Mouse (Mus musculus): ENCODE measurements around the gene Hist1h4d.
"Not testable (repeated sequence)": the region's sequence is repeated elsewhere in the genome, so short reads cannot be mapped to it uniquely, and the experiment has no call there.

The Hist1h4d gene

DNA sequence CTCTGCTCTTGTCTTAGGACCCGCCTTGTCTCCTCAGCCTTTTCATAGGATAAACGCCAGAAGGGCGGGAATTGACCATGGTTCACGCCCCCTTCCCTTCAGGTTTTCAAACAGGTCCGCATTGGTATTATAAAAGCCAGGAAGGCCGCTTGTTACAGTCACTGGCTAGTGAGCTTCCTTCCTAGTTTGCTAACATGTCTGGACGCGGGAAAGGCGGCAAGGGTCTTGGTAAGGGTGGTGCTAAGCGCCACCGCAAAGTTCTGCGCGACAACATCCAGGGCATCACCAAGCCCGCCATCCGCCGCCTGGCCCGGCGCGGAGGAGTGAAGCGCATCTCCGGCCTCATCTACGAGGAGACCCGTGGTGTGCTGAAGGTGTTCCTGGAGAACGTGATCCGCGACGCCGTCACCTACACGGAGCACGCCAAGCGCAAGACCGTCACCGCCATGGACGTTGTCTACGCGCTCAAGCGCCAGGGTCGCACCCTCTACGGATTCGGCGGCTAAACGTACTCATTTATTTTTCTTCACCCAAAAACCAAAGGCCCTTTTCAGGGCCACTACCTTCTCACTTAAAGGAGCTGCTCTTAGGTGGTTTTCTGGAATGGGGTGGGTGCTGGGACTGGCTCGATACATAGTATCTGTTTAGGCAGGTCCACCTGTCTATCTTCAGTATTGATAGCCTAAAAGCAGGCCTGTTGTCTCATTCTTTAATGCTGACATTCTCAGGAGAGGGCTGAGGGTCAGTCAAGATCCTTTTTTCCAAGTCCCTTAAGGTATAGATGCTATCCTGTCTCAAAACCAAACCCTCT, at the start of gene Hist1h4d:
Gene Hist1h4d (plus strand): TSS at position 191 of the 811 bp plus-strand sequence.
- DNase-seq (ENCODE audit: low spot score), result peak; percentile 99

DNA sequence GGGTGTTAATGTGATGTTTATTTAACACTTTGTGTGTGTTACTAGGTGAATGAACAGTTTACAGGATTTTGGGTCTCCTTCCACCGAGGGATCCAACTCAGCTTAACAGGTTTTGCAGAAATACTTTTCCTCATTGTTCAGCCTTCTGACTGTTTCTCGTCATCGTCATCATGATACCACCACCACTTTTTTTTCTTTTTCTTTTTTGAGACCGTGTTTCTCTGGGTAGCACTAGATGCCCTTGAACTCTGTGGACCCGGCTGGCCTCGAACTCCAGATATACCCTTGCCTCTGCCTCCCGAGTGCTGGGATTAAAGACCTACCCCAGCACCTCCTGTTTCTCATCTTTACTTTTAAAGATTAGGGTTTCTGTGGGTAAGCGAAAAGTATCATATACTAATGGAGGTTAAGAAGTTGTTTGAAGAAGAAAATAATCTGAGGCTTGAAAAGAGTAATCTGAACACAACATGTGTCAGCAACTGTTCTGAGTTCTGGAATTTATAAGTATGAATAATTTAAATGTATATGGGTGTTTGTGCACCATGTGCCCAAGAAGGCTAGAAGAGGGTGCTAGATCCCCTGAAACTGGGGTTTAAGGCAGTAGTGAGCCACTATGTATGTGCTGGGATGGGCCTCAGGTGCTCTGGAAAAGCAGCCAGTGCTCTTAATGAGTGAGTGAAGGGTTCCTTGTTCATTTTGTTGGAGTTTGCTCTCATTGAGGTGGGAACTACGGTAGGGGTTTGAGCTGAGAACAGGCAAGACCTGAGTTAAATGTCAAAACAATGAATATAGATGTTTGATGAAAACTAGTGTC, 48.9 kb upstream of the Hist1h4d start:
- no peak for DNase-seq (ENCODE audit: low spot score)

DNA sequence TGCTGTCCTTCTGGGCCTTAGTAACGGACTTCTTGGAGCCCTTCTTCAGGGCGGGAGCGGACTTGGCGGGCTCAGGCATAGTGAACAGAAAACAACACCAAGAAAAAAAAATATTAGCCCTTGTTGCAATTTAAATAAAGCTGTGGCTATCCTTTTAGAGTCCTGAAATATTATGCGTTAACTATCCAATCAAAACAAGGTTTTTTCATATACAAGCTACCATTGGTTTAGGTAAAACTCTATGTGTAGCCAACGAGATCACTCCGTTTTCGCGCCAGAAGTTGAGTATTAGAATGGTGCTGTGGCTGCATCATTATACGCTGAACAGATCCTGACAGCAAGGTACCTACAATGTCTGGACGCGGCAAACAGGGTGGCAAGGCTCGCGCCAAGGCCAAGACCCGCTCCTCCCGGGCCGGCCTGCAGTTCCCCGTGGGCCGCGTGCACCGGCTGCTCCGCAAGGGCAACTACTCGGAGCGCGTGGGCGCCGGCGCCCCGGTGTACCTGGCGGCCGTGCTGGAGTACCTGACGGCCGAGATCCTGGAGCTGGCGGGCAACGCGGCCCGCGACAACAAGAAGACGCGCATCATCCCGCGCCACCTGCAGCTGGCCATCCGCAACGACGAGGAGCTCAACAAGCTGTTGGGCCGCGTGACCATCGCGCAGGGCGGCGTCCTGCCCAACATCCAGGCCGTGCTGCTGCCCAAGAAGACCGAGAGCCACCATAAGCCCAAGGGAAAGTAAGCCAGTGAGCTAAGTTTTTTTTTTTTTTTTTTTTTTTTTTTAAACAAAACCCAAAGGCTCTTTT, 47.6 kb upstream of the Hist1h4d start, which contains the start of gene Hist1h2af:
Gene Hist1h2af (plus strand): TSS at position 347 of the 808 bp plus-strand sequence.
- peak; percentile 75 for DNase-seq (ENCODE audit: low spot score)

DNA sequence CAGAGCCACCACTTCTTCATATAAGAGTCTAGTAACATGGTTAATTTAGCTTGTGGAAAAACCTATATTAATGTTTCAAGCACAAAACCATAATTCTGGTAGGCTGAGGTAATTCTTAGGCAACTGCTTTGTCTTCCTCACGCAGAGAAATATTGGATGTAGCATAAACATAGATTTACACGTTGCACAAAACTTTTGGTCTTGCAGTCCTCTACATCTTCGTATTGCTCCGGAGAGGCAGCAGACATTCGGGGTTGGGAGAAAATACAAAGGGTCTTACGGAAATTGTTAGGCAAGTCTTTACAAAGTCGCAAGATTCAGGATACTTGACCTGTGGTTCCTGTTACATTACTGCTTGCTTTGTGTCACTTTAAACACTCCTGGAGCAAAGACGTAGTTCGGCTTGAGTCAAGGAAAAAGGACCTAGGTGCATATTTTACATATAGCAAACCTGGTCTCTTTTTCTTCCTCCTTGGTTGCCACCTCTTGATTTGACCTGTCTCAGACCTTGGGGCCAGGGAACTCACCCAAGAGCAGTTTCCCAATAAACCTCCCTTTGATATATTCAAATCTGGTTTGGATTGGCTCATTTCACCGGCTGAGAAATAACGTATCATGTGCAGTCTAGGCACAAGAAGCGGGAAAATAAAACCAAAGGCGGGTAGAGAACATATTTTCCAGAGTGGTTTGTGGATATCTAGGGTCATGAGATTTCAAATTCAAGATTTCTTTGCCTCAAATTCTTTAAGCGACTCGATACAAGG, 46.8 kb upstream of the Hist1h4d start:
- no peak for DNase-seq (ENCODE audit: low spot score)

DNA sequence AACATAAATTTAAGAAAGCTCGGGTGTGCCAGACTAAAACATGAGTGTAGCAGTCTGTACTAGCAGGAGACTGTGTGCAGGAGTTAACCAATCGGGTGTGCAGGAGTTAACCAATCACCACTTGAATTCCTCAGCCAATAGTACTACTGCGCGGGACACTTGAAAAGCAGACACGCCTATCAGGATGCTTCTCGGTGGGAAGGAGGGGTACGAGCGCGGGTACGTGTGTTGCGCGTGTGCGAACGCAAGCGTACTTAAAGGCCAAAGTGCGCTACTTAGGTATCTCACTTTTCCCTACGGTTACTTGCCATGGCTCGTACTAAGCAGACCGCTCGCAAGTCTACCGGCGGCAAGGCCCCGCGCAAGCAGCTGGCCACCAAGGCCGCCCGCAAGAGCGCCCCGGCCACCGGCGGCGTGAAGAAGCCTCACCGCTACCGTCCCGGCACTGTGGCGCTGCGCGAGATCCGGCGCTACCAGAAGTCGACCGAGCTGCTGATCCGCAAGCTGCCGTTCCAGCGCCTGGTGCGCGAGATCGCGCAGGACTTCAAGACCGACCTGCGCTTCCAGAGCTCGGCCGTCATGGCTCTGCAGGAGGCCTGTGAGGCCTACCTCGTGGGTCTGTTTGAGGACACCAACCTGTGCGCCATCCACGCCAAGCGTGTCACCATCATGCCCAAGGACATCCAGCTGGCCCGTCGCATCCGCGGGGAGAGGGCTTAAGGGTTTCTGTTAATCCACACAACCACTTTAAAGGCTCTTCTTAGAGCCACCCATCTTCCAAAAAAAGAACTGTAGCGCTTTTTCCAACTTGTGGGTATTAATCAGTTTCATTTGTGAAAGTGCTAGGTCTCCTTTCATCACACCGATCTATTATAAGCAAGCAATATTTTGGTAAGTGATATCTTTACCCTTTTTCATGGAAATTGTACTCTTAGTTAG, 46.0 kb upstream of the Hist1h4d start, which contains the start of gene Hist1h3g:
Gene Hist1h3g (plus strand): TSS at position 286 of the 939 bp plus-strand sequence.
- DNase-seq (ENCODE audit: low spot score), result peak; percentile 85

DNA sequence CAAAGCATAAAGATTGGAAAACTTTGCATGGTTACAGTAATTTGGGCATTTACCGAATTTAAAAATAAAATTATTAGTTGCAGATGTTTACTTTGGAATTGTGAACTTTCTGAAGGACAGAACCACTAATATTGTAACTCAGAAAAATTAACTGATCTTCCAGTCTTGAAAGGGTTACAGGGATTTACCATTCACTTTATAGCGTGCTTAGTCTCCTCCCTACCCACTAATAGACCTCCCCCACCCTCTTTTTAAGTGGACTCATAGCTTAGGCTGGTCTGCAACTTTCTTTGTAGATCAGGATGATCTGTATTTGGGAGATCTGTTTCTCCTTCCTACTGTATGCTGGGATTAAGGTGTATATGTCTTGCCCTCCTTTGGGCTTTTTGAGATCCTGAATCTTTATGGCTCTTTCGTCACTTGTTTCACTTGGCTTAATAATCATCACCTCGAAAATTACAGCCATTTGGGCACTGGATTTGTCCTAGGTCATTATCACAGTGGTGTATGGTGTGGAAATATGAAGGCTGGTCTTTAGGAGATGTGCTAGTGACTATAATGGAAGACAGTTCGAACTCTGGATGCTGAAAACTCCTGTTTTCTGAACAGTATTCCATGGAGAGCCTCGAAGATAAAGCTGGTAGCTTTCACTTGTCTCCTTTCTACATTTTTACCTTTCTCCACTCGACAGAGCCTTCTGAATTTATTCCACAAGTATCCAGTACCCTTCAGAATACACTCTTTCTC, 45.1 kb upstream of the Hist1h4d start:
- DNase-seq (ENCODE audit: low spot score), result no peak

DNA sequence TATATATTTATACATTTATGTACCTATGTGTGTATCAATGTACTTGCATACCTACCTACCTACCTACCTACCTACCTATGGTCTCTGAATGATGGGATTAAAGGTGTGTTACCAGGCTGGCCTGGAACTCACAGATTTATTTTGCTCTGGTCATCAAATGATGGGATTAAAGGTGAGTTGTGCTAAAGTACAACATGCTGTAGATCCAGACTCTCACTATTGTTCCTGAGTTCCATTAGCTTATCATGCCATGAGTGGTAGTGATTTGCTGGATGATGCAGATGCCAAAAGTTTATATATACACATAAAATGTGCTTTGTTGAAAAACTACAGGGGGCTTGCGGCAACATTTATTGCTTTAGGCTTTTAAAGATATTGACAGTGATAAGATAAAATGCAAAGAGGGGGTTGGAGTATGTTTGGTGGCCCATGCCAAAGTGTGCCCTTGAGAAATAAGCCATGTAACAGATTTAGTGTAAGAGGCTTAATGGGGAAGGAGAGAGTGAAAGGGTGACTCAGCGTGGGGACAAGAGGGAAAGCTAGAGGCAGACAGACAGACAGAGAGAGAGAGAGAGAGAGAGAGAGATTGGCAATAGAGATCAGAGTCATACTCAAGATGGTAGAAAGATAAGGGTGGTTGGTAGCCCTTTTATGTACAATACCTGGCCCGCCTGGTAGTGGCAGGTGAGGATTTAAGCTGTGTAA, 44.2 kb upstream of the Hist1h4d start:
- no peak for DNase-seq (ENCODE audit: low spot score)

DNA sequence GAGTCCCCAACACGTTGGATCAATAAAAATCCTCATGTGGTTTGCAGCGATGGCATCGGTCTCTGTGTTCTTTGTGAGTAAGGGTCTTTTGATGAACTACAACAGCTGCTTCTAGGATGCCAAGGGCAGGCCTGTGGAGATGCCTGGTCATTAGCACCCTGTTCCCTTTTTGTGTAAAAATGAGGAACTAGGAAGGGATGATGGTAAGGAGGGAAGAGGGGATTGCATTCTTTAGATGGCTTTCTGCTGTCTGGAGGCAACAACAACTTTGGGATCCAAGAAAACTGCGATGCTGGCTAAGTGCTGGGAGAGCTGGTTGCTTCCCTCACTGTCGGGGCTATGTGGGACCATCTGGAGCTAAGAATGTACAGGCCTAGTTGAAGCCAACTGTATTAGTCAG, 43.1 kb upstream of the Hist1h4d start:
- no peak for DNase-seq (ENCODE audit: low spot score)

DNA sequence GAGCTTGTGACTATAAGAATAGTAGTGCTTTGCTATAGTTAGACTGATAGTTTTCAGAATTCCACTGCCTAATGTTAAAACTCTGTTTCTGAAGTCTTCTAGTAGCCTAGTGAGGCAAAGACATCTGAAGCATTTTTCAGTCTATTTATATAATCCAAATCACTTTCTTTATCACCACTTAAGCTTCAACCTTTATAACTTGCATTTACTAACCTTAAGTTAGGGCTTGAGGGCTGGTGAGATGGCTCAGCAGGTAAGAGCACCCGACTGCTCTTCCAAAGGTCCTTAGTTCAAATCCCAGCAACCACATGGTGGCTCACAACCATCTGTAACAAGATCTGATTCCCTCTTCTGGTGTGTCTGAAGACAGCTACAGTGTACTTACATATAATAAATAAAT, 41.6 kb upstream of the Hist1h4d start:
- not testable (repeated sequence) for DNase-seq (ENCODE audit: low spot score)

DNA sequence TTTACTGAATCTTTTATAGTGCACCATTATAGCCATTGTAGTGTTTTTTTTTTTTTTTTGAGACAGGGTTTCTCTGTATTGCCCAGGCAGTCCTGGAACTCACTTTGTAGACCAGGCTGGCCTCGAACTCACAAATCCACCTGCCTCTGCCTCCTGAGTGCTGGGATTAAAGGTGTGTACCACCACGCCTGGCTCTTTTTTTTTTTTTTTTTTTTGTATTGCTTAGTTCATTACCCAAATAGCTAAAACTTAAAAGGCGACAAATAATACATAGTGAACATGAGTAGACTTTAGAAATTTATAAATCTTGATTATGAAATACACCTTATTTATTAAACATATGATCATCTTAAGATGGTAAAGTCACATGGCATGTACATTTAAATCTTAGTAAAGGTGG, 39.9 kb upstream of the Hist1h4d start:
- no peak for DNase-seq (ENCODE audit: low spot score)

DNA sequence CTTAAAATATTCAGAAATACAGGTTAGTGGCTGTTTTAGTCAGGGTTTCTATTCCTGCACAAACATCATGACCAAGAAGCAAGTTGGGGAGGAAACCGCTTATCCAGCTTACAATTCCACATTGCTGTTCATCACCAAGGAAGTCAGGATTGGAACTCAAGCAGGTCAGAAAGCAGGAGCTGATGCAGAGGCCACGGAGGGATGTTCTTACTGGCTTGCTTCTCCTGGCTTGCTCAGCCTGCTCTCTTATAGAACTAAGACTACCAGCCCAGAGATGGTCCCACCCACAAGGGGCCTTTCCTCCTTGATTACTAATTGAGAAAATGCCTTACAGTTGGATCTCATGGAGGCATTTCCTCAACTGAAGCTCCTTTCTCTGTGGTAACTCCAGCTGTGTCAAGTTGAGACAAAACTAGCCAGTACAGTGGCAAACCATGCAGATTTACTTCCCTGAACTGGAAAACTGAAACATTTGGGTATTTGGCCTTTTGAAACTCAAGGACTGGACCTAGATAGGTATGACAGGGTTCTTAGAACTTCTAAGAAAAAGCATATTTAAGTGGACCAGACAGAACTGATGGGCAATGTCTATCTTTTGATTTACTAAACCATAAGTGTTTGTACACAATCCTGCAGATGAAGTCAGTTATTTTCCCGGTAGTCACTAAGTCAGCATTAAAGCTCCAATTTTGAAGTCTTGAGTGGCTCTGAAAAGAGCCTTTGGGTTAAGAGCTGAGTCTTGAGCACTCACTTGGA, 39.0 kb upstream of the Hist1h4d start:
- DNase-seq (ENCODE audit: low spot score), result not testable (repeated sequence)

DNA sequence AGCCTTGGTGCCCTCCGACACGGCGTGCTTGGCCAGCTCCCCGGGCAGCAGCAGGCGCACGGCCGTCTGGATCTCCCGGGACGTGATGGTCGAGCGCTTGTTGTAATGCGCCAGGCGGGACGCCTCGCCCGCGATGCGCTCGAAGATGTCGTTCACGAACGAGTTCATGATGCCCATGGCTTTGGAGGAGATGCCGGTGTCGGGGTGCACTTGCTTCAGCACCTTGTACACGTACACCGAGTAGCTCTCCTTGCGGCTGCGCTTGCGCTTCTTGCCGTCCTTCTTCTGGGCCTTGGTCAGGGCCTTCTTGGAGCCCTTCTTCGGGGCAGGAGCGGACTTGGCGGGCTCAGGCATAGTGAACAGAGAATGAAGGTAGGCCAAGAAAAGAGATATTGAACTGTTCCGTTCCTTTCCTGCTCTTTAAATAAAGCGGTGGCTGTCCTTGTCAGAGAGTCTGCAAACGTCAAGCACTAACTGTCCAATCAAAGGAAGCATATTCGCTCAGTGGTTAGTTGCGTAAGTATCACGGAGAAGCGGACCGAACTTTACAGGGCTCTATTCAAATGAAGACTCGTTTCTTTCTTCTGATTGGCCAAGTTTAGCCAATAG, 38.3 kb upstream of the Hist1h4d start, which contains the start of gene Hist1h2bh:
Gene Hist1h2bh (minus strand): TSS at position 394 of the 609 bp plus-strand sequence.
- peak; percentile 81 for DNase-seq (ENCODE audit: low spot score)

DNA sequence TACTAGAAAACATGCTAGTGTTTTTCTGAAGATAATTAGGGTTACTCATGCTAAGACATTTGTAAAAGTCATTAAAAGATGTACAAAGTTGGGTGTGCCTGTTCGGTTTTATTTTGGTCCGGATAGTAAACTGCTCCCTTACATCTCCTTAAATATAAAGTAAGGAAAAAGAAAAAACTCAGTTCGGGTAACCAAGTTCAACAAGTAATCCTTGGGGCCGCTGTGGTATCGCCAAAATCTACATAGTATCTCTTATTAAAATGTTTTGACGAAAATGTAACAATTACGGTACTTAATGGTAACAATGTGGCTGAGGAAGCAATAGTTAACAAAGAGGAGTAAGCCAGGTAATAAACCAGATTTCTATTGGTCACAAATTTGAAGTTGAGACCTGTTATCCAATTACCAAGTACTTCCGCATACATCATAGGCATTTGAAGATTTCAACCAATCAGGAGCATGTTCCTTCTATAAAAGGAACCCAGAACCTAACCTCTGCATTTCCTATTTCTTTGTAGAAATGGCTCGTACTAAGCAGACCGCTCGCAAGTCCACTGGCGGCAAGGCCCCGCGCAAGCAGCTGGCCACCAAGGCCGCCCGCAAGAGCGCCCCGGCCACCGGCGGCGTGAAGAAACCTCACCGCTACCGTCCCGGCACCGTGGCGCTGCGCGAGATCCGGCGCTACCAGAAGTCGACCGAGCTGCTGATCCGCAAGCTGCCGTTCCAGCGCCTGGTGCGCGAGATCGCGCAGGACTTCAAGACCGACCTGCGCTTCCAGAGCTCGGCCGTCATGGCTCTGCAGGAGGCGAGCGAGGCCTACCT, 37.2 kb upstream of the Hist1h4d start, which contains the start of gene Hist1h3f:
Gene Hist1h3f (plus strand): TSS at position 88 of the 822 bp plus-strand sequence.
- peak; percentile 94 for DNase-seq (ENCODE audit: low spot score)

DNA sequence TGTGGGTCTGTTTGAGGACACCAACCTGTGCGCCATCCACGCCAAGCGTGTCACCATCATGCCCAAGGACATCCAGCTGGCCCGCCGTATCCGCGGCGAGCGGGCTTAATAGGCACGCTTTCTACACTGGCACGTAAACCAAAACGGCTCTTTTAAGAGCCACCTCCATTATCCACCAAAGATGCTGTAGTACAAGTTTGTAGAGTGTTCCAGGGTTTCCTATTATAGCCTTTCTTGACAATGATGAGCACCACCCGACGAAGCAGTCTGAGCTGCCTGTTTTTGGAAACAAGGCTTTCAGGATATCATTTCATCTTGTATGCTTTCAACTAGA, 36.6 kb upstream of the Hist1h4d start:
- DNase-seq (ENCODE audit: low spot score), result not testable (repeated sequence)

DNA sequence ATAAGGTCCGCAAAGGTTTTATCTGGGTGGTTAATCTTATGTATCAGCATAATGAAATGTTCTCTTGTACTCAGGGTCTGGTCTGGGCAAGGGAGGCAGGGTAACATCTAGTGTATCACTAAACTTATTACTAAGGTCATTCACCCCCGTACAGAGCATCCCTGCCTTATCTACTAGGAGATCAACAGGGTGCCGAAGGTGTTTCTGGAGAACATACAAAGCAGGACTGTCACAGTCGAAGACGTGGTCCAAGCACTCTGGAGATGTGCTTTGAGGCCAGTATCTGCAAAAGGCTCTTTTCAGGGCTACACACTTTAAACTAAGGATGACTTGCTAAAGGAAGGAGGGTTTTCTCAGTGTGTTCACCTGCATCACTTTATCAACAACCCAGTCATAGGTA, 34.7 kb upstream of the Hist1h4d start:
- DNase-seq (ENCODE audit: low spot score), result no peak

DNA sequence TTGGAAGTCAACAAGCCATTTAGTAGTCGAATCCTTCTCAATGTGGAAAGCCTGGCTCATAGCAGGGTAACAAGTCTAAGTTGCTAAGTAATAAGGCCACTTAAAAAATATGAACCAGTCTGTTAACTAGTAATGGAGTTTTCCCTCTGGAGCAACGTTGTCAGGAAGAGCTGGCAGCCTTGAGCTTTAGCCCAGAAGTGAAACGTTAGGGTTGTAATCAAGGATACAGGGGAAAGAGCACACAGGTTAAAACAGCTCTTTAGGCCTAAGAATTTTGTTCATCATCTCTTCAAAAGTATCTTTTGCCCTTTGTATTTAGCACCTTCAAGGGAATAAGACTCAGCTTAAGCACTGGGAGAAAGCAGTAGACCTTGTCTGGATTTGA, 30.6 kb upstream of the Hist1h4d start:
- no peak for DNase-seq (ENCODE audit: low spot score)

Data from layer of hippocampus, adult 9-10 months (tissue).